Mouse (Mus musculus) kidney, adult 9 months (tissue): ENCODE results near the gene Lrrc23.

Experiments used
- DNase-seq: peaks from one replicate; pipeline ENCODE4 v3.0.0; 2022

Gene Lrrc23

DNA sequence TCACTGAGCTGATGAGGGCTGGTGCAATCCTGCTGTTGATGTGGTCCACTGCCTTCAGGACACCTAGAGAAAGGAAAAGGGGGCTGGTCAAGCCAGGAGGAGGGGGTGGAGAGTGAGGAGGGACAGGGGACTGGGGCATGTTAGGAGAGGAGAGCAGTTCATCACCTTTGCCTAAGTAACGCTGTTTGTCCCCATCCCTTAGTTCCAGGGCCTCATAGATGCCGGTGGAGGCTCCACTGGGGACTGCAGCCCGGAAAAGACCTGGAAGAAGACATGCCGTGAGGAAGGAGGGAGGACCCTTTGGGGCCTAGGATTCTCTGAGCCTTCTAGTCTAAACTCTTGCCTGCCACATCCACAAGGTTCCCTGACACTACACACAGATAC, 12.0 kb downstream of the Lrrc23 start:
- no peak for DNase-seq

DNA sequence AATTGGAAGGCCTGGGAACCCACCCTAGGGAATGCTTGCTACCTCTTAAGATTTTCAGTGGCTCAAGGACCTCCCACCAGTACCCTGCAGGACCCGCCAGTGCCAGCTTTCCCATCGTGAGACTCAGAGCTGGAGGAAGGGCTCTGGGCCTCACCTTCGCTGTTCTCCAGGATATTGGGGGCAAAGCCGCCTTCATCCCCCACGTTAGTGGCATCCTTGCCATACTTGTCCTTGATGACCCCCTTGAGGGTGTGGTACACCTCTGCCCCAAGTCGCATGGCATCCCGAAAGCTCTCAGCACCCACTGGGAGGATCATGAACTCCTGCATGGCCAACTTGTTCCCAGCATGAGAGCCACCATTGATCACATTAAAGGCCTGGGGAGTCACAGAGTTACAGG, 13.6 kb downstream of the Lrrc23 start:
- no peak for DNase-seq

DNA sequence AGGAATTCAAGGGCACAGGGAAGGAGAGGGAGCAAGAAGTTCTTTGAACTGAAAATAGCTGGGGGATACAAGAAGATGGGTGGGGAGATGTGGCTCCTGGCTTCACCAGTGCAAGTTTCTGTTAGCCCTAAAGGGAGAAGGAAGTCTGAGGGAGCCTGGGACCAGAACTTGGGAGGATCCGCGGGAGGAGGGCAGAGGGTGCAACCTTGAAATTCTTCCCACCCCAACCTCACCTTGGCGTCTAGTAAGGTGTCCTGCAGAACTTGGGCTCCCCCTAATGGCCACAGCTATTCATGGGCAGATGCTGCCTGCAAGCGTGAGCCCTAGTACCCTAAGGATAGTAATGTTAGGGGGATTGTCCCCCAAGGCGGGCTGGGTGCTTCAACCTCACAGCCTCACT, 20.3 kb downstream of the Lrrc23 start:
- DNase-seq = peak; percentile 94

DNA sequence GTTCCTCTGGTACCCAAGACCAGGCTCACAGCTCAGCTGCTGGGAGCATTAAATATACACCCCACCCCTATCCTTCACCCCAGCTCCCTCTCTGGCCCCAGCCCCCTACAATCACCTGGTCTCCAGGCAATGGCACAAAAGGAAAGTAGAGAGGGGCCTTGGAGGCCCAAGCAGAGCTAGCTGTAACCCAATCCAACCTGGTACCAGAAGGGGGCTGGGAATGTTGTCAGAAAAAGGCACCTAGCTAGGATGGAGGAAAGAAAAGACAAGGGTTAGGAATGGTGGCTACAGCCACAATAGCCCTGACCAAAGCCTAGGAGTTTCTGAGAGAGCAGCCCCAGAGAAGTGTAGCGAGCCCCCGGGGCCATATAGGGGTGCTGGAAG, 20.7 kb downstream of the Lrrc23 start:
- no peak for DNase-seq

DNA sequence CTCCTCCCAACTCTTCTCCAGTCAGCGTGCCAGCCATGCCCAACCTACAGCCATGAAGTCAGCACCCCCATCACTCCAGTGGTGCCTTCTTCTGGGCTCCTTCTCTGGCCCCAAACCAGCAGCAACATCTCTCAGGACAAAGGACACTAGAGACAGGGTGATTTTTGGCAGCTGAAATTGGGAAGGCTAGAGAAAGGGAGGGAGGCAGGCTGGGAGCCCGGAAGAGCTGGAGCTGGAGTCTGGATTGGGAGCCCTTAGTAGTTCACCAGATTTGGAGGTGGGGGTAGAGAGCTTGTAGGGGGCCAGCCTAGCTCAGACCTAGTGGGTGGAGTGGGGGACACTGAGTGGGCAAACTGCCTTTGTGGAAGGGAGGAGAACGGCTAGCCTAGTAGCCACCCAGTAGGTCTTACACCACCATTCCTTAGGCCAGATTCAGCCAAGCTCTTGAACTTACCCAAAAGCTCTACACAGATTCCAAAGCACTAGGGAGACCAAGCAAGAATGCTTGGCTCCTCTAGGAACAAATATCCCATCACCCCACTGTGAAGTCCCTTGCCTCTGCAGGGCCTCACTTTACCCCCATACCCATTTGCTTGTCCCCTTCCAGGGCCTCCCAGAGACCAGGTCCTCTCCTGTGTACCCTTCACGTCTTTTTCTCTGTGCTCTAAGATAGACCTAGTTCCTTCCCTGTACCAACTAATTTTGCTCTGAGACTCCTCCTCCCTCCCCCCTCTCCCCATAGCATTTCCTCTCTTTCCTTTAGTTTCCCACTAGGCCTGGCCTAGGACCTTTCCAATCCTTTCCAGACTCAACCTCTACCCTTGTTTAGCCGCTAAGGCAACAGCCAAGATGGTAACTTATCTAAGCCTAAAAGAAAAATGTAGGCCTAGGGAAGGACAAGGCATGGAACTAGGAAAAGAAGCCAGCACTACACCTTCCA, 21.3 kb downstream of the Lrrc23 start:
- peak; percentile 72 for DNase-seq

DNA sequence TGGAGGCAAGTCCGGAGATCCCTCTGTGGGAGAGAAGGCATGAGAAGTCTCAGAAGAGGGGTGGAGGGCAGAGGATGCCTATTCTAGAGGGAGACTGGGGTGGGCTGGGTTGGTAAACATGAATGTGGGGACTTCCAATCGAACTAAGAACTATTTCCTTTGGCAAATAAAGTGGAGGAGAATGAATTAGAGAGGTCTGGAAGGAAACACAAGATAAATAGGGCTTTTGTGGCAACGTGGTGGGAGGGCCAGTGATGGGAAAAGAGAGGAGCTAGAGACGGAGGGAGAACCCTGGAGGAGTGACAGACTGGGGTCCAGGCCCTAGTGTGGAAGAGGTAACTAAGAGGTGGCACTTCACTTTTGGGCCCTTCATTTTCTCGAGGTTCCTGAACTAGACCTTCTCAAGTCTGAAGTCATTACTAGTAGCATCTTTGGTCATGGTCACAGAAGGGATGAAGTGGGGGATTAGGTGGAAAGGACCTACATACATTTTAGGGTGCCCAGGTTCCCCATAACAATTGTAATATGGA, 22.1 kb downstream of the Lrrc23 start:
- DNase-seq = no peak

DNA sequence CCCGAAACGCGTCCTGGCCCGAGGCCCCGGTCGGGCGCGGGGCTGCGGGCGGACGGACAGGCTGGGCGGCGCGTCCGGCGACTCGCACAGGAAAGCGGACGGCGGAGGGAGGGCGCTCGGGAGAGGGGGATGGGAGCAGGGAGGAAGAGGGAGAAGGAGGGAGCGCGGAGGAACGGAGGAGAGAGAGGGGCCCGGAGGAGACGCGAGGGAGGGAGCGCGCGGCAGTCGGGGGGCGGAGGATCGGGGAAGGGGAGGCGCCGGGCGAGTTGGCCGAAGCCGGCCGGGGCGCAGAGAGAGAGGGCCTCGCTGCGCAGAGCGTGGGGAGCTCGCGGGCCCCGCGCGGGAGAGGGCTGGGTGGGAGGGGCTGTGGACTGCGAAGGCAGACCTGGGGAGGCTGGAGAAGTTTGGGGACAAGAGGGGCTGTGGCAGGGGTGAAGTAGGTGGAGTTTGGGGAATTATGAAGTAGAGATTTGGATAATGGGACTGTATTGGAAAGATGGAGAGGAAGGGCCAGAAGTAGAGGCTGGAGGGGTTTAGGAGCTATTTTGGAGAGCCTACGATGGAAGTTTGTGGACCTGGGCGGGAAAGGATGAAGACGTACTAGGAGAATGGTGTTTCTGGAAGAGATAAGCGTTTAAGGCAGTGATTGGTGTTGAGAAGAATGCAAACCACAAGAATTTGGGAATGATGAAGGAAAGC, 22.7 kb downstream of the Lrrc23 start:
- peak; percentile 82 for DNase-seq

DNA sequence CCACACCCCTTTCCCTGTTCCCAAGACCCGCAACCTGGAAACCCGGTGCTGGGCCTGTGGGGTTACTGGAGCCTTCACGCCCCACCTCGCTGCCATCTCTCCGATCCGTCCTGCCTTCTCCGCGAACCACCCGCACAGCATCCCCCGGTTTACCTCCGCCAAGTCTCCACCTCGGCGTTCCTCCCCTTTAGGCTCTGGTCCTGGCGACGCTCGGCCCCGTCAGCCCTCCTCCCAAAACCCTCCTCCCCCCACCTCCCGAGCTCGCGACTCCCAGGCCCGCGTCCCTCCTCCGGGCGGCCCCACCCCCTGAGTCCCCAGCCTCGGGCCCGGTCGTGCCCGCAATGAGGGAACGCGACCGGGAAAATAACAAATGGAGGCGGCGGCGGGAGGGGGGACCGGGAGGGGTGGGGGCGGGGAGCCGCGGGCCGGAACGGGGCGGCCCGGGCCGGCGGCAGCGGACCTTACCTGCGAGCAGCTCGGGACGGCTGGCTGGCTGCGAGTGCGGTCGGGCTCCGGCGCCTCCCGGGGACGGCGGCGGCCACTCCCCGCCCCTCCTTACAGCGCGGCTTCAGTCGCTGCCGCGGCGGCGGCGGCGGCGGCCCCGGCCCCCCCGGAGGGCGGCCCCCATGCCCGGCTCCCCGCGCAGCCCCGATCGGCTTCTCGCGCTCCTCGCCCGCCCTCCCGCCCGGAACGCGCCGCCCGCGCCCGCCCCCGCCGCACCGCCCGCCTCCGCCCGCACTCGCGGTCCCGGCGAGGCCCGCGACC, 23.5 kb downstream of the Lrrc23 start, which contains the start of the genes Gm45234 and Atn1:
Gene Gm45234 (minus strand): TSS at position 191 of the 765 bp plus-strand sequence.
Gene Atn1 (minus strand): TSS at position 694 of the 765 bp plus-strand sequence.
- DNase-seq = peak; percentile 65

DNA sequence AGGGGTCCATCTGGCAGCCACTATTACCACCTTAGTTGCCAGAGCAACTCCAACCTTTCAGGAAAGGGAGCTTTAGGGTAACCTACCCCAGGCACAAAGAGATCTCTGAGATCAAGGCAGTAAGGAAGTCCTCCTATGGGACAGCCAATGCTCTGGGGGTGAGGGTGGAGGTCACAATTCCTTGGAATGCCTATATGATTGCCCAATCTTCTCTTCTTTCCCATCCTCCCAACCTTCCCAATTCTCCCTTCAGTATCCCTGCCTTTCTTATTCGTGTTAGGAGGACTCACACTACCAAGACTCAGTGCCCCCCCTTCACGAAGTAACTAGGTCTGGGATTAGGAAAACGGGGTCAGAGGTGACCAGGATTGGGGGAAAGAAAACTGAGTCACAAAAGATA, 24.2 kb downstream of the Lrrc23 start:
- no peak for DNase-seq

DNA sequence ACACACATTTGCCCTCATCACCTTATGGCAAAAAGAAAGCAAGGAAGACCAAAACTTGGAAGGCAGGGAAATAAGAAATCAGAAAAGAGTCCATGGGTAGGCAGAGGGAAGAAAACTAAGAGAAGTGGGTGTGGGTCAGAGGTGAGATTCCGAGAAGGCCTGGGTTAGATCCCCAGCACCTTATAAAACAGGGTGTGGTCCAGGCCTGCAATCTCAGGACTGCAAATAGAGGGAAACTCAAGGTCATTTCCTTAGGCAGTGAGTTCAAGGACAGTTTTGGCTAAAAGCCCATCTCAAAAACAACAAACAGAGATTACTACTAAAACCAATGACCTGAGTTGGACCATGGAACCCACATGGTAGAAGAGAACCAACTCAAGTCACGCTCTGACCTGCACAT, 25.7 kb downstream of the Lrrc23 start:
- no peak for DNase-seq

DNA sequence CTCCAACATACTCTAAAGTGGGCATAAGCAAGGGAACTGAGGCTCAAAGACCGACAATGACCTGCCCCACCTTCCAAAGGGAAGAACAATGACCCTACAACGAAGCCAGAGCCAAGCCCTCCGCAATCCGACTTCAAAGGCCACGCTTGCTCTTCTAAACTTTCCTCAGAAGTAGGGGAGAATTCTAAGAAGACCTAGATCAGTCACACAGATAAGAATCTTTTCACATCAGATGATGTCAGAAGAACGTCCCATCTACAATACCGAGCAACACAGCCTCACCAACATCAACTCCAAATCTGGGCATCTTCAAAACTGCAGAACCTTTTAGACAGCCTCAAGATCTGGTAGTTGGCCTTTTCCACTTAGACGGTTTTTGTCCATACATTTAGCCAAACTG, 29.1 kb downstream of the Lrrc23 start:
- no peak for DNase-seq

DNA sequence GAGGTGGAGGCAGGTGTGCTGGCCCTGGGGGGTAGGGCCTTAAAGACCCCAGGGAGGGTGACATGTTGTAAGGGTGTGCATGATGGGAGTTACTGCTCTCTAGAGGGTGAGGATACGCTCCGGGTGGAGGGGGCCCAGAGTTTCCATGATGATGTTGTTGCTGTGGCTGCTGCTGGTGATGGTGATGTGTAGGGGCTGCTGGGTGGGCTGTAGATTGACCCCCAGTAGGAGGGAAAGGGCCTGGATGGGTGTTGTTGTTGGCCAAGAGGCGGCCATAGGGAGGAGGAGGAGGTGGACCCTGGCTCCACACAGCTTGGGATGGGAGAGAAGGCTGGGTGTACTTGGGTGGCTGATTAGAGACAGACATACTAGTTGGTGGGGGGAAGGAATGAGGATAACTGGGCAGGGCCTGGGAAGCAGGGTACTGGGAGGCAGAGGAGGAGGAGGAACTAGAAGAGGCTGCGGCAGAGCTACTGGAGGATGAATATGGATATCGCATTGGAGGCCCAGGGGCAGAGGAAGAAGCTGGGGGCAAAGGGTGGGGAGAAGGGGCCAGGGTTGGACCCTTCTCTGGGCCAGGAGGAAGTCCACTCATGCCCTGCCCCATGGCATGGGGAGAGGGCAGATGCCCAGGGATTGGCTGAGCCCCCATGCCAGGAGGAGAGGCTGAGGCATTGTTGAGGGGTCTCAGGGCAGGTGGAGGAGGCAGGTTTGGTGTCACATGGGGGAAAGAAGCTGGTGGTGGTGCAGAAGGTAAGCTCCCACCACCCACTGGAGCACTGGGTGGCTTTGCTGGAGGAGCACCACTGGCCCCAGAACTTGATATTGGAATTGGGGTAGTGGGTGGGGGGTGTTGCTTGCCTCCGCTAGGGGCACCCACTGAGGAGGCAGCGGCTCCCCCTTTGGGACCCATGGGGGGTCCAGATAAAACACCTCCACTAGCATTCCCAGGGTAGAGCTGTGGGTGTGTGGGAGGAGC, 32.6 kb downstream of the Lrrc23 start:
- no peak for DNase-seq

DNA sequence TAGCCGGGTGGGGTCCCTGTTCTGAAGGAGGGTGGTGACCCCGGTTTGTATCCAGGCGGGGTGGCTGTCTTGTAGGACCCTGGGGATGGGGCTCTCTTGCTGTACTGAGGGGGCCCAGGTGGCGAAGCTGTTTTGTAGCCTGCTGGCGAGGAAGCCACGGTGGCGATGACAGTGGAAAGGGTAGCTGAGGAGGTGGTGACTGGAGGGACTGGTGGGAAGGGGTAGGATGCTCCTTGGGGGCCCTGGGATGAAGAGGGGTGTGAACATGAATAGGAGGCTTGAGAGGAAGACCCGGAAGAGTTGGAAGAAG, 33.3 kb downstream of the Lrrc23 start:
- DNase-seq = no peak

DNA sequence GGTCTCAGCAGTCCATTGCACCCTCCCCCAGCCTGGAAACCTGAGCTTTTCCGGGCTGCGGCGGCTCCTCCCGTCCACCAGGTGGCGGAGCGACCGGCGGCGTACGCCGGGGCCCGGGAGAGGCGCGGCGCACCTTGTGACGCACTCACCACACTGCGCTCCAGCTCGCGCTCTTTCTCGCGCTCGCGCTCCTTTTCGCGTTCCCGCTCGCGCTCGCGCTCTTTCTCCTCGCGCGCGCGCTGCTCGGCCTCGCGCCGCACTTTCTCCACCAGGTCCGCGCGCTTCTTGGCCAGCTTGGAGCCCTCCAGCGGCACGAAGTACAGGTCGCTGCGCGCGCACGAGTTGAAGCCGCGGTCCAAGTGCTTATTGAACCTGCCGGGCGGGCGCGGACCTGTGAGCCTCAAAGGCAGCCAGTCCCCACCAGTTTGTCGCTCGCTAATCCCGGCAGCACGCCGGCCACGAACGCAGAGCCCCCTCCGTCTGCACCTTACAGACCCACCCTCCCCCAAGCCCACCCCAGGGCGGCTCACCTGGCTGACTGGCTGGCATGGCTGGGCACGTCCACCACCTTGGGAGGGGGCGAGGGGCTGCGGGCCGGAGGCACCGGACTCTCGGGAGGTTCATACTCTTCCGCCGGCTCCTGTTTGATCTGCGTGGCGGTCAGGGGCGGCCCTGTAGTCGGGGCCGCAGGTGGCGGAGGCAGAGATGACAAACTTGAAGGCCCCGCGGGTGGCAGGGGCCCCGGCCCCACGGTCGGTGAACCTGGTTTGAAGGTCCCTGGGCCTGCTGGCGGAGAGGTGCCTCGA, 33.8 kb downstream of the Lrrc23 start:
- DNase-seq = peak; percentile 97

DNA sequence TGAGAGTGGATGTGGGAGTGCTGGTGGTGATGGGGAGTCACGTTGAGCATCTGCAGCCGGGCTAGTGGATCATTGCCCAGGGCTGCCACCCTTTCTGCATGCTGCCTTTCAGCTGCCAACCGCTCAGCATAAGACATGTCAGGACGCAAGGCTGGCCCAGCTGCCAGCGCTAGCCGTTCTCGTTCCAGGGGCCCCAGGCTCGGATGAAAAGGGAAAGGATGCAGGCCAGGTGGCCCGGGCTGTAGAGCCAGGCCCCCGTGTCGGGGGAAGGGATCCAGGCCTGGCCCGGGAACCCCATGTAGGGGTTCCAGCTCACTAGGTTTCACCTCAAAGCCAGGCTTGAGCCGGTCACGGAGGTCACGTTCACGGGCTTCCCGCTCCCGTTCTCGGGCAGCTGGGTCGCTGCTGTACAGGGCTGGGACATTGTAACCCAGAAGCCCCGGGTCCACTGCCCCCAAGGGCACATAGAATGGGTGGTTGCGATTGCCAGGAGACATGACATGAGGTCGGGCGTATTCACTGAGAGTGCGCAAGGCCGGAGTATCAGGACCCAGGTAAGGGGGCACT, 34.7 kb downstream of the Lrrc23 start:
- no peak for DNase-seq

DNA sequence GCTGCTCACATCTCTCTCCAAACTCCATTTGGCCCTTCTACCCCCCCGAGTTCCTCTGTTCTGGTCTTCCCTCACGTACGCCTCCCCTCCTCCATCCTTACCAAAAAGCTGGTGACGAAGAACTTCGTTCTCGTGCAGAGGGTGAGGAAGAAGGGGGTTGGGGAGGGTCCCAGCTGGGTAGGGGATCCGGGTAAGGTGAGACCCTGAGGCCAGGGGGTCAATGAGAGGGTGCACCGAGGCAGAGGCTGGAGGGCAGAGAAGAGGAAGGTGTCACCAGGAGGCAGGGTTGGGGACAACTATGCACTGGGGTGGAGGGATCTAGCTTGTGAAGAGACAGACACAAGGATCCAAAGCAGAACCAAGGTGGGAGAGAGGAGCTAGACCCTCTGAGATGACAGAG, 35.9 kb downstream of the Lrrc23 start:
- DNase-seq = no peak

DNA sequence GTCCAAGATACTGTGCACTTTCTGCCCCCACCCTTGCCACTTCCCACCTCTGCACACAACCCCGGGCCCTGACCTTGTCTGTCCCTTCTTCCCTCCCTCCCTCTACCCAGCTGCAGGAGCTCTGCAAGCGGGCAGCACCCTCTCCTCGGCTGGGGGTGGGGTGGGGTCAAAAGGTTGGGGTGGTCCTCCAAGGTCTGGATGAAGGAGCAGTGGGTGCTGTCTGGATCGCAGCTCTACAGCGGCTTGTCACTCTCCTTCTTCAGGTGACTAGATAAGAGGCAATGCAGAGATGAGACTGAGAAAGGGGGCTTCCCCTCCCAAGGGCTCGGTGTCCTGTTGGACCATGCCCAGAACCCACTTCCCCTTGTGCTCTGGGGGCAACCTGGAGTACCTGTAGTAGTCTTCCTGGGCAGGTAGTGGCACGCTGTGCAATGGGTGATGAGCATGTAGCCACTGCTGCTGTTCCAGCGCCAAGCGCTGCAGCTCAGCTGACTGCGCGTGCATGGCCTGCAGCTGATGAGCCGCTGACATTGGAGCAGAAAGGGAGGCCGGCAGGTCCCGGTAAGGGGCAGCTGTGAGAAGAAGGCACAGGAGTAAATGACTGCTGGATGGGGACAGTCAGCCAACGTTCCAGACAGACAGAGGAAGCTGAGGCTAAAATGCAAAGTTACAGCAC, 36.5 kb downstream of the Lrrc23 start:
- no peak for DNase-seq

DNA sequence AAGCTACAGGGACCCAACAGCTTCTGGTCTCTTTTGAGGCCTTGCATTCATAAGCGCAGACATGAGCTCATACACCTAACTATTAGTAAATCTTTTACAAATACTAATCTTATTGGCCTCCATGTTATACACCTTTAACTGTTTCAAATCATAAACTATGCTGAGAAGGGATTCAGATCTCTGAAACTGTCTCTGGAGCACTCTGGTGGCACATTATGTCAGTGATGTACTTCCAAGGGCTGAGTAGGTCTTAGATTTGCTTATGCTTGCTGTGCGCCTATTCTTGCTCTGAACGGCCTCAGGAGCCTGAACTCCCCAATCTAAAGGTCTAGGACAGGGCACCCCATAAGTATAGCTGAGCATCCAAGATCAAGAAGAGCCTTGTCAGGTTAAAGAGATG, 37.7 kb downstream of the Lrrc23 start:
- DNase-seq = no peak

DNA sequence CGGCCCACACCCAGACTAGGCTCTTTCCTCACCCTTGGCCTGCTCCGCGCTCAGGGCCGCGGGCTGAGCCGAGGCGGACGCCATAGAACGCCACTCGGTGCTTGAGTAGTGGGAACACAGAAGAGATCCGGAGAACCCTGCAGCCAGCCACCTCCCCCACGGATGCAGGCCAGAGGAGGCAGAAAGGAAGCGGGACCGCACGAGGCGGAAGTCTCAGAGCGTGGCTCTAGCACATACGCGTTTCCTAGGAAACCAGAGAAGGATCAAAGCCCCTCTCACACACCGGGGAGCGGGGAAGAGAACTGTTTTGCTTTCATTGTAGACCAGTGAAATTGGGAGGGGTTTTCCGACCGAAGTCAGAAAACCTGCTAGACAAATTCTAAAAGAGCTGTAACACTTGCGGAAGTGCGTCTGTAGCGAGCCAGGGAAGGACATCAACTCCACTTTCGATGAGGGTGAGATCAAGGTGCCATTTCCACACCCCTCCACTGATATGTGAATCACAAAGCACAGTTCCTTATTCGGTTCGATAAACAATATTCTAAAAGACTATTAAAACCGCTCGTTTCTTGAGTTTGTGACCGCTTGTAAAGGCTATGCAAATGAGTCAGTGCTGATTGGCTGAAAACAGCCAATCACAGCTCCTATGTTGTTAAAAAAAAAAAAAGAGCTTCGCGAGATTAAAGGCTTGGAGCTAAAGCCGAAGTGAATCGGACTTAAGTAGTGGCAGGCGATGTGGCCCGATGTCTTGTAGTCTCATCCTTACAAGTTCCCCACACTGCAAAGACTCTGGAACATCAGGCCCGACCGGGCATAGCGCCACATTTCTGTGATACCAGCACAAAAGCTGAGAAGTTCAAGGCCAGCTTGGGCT, 38.4 kb downstream of the Lrrc23 start, which contains the start of gene Grcc10:
Gene Grcc10 (minus strand): TSS at position 487 of the 874 bp plus-strand sequence.
- peak; percentile 90 for DNase-seq
